Mouse (Mus musculus): ENCODE measurements around the gene Cep112. TPM values are rescaled to one million over a fixed set of nuclear protein-coding genes. Genes with fewer than 3 reads are reported as not detected.

Gene Cep112
- total and polyA plus RNA-seq, 2 experiments from 2014 or later, result 14.1 to 19.5 TPM

DNA sequence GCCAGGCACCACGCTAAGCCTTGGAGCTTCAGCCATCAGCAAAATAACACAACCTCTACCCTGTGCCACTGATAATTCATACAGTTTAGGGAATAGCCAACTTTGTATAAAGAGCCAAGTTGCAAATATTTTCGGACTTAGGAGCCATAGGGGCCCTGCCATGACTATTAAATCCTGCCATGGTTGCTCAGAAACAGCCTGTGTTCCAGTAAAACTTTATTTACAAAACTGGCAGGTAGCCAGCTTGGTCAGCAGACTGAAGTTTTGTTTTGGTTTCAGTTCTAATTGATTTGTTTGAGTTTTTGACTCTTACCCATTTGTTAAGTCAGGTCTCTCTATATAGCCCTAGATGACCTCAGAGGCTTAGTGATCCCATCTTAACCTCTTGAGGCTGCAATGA lies 421.0 kb downstream of the Cep112 start:
- Histone ChIP-seq H3K4me1 (ENCODE audit: insufficient read depth, low read length) (peaks cover 3% of the 10 kb centered on the region; the same call in 1 of the 2 replicates), H3K4me3 (ENCODE audit: low read depth, low read length) (no peak overlapping the region), H3K36me3 (ENCODE audit: insufficient read depth, low read length) (no peaks in the 10 kb centered on the region), H3K27me3 (ENCODE audit: insufficient read depth, low read length) (no peaks in the 10 kb centered on the region), H3K9ac (replicated peaks; ENCODE audit: low read length, poor library complexity, severe bottlenecking) (no peak overlapping the region), H3K9me3 (ENCODE audit: low read length) (no peaks in the 10 kb centered on the region), H3K4me2 (ENCODE audit: low read depth, low read length, poor library complexity, severe bottlenecking) (no peak overlapping the region), H3K27ac (ENCODE audit: low read depth, low read length) (no peak overlapping the region)
- no peak for ATAC-seq (ENCODE audit: low FRiP score)
- TF ChIP-seq CTCF (IDR thresholded peaks at IDR 0.05), result no peak
- DNase-seq (ENCODE audit: low spot score), result peak; percentile 53
- WGBS, result 57% methylated on average over 2 of the region's 2 CpGs

DNA sequence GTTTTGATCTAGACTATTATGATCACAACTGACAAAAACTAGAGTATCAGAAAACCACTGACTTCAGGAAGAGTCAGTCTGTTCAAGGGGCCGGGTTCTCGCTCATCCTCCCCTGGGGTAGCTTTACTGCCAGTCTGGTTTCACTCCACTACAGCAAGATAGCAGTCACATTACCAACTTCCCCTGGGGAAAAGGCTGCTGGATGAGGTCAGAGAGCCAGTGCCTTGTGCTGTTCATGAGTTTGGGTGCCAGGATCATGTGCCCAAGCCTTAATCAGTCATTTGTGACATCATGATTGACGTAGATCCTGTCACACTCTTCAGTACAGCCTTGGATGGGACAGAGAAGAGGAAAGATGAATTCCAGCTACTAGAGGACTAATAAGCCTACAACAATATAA lies 421.5 kb downstream of the Cep112 start:
- H3K9ac ChIP-seq (replicated peaks; ENCODE audit: low read length, poor library complexity, severe bottlenecking), result no peak overlapping the region
- TF ChIP-seq CTCF (IDR thresholded peaks at IDR 0.05), result no peak
- H3K27me3 ChIP-seq (ENCODE audit: insufficient read depth, low read length), result no peaks in the 10 kb centered on the region
- no peaks in the 10 kb centered on the region for H3K36me3 ChIP-seq (ENCODE audit: insufficient read depth, low read length)
- 82% methylated on average over 3 of the region's 3 CpGs for WGBS
- H3K4me2 ChIP-seq (ENCODE audit: low read depth, low read length, poor library complexity, severe bottlenecking), result no peak overlapping the region
- no peaks in the 10 kb centered on the region for H3K9me3 ChIP-seq (ENCODE audit: low read length)
- no peak overlapping the region for H3K27ac ChIP-seq (ENCODE audit: low read depth, low read length)
- ATAC-seq (ENCODE audit: low FRiP score) (no peak), DNase-seq (ENCODE audit: low spot score) (no peak)
- no peak overlapping the region for H3K4me3 ChIP-seq (ENCODE audit: low read depth, low read length)
- H3K4me1 ChIP-seq (ENCODE audit: insufficient read depth, low read length), result peaks cover 3% of the 10 kb centered on the region; the same call in 1 of the 2 replicates

GRCm38 (mm10) chr11:108851771-108852170 lies 426.8 kb downstream of the Cep112 start:
- Histone ChIP-seq H3K9me3 (ENCODE audit: low read length) (no peaks in the 10 kb centered on the region), H3K4me3 (ENCODE audit: low read depth, low read length) (no peak overlapping the region), H3K36me3 (ENCODE audit: insufficient read depth, low read length) (no peaks in the 10 kb centered on the region), H3K27me3 (ENCODE audit: insufficient read depth, low read length) (no peaks in the 10 kb centered on the region), H3K4me1 (ENCODE audit: insufficient read depth, low read length) (peaks cover 3% of the 10 kb centered on the region; the same call in 1 of the 2 replicates), H3K9ac (replicated peaks; ENCODE audit: low read length, poor library complexity, severe bottlenecking) (no peak overlapping the region), H3K27ac (ENCODE audit: low read depth, low read length) (no peak overlapping the region), H3K4me2 (ENCODE audit: low read depth, low read length, poor library complexity, severe bottlenecking) (no peak overlapping the region)
- no peak for TF ChIP-seq CTCF (IDR thresholded peaks at IDR 0.05)
- DNase-seq (ENCODE audit: low spot score) (no peak), ATAC-seq (ENCODE audit: low FRiP score) (no peak)
- 97% methylated on average over 1 of the region's 1 CpGs for WGBS

DNA sequence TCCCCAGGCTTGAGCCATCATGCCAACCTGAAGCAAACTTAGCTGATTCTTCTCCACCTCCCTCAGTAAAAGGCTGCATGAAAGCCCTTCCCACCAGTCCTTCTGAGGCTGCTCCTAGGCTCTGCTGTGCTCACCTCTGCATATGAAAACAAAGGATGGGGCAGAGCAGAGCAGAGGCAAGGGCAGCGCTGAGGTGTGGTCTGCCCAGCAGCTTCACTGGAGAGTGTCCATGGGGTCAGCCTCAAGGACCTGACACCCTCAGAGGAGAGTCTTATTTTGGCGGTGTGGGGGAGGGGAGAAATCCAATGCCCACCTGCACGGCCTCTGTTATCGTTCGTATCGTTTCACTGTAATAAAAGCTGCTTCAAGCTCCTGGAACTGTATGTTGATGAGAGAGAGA lies 432.3 kb downstream of the Cep112 start:
- Histone ChIP-seq H3K9me3 (ENCODE audit: low read length) (no peaks in the 10 kb centered on the region), H3K4me2 (ENCODE audit: low read depth, low read length, poor library complexity, severe bottlenecking) (no peak overlapping the region), H3K4me3 (ENCODE audit: low read depth, low read length) (no peak overlapping the region), H3K27me3 (ENCODE audit: insufficient read depth, low read length) (no peaks in the 10 kb centered on the region), H3K9ac (replicated peaks; ENCODE audit: low read length, poor library complexity, severe bottlenecking) (no peak overlapping the region), H3K27ac (ENCODE audit: low read depth, low read length) (peak overlapping the region; percentile 43; the same call in 1 of the 2 replicates), H3K36me3 (ENCODE audit: insufficient read depth, low read length) (no peaks in the 10 kb centered on the region), H3K4me1 (ENCODE audit: insufficient read depth, low read length) (peaks cover 17% of the 10 kb centered on the region; the same call in 1 of the 2 replicates)
- 49% methylated on average over 6 of the region's 6 CpGs for WGBS
- ATAC-seq (ENCODE audit: low FRiP score) (no peak), DNase-seq (ENCODE audit: low spot score) (no peak)
- no peak for TF ChIP-seq CTCF (IDR thresholded peaks at IDR 0.05)

DNA sequence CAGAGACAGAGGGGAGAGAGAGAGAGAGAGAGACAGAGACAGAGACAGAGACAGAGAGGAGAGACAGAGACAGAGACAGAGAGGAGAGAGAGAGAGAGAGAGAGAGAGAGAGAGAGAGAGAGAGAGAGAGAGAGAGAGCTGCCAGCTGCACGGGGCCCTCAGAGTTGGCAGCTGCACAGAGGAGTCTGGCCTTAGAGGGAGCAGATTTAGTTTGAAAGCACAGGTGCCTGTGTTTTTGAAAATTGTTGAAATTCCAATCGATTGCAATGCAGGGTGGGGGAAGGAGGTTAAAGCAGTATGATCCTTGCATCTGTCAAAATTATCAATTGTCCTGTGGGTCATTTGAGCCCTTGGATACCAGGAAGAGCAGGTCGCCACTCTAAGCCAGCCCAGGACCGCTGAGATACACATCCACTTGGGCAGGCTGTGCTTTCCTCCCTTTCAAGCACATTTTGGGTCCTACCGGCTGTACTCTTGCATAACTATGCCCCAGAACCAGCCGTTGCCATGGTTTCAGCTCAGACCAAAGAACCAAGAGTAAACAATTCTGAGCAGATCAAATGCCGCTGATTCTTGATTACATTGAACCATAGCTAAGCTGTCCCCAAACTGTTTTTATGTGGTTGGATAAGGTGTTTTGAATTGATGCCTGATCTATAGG lies 432.8 kb downstream of the Cep112 start:
- peak; percentile 72 for DNase-seq (ENCODE audit: low spot score)
- 0 out of 2 replicates have a peak, but pooled peaks have one; percentile 41 for ATAC-seq (ENCODE audit: low FRiP score)
- Histone ChIP-seq H3K27ac (ENCODE audit: low read depth, low read length) (peak overlapping the region; percentile 43; the same call in 1 of the 2 replicates), H3K27me3 (ENCODE audit: insufficient read depth, low read length) (no peaks in the 10 kb centered on the region), H3K4me3 (ENCODE audit: low read depth, low read length) (no peak overlapping the region), H3K4me1 (ENCODE audit: insufficient read depth, low read length) (peaks cover 19% of the 10 kb centered on the region; the same call in 1 of the 2 replicates), H3K36me3 (ENCODE audit: insufficient read depth, low read length) (no peaks in the 10 kb centered on the region), H3K4me2 (ENCODE audit: low read depth, low read length, poor library complexity, severe bottlenecking) (no peak overlapping the region), H3K9ac (replicated peaks; ENCODE audit: low read length, poor library complexity, severe bottlenecking) (no peak overlapping the region), H3K9me3 (ENCODE audit: low read length) (no peaks in the 10 kb centered on the region)
- WGBS, result 25% methylated on average over 7 of the region's 7 CpGs
- TF ChIP-seq CTCF (IDR thresholded peaks at IDR 0.05), result no peak

DNA sequence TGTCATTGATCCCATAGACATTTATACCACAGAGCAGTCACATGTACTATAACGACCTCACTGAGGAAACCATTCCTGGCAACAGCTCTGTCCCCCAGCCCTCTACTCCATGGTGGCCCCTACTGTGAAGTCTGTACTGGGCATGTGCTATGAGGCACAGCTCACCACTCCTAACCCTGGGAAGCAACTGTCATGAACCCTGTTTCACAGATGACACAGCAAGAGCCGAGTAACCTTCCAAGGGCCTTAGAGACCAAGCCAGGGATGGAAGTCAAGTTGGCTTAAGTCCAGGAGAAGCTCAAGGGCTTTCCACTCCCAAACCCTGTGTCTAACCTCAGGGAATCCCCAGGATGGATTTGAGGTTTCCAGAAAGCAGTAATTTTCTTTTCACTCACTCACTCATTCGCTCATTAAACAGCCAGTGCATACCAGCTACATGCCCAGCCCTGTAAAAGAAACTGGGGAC lies 433.4 kb downstream of the Cep112 start:
- peaks cover 19% of the 10 kb centered on the region; the same call in 1 of the 2 replicates for H3K4me1 ChIP-seq (ENCODE audit: insufficient read depth, low read length)
- no peaks in the 10 kb centered on the region for H3K36me3 ChIP-seq (ENCODE audit: insufficient read depth, low read length)
- no peak overlapping the region for H3K27ac ChIP-seq (ENCODE audit: low read depth, low read length)
- H3K27me3 ChIP-seq (ENCODE audit: insufficient read depth, low read length), result no peaks in the 10 kb centered on the region
- no peak overlapping the region for H3K4me2 ChIP-seq (ENCODE audit: low read depth, low read length, poor library complexity, severe bottlenecking)
- DNase-seq (ENCODE audit: low spot score), result peak; percentile 21
- no peak for TF ChIP-seq CTCF (IDR thresholded peaks at IDR 0.05)
- ATAC-seq (ENCODE audit: low FRiP score), result 0 out of 2 replicates have a peak, but pooled peaks have one; percentile 44
- no peak overlapping the region for H3K9ac ChIP-seq (replicated peaks; ENCODE audit: low read length, poor library complexity, severe bottlenecking)
- H3K9me3 ChIP-seq (ENCODE audit: low read length), result no peaks in the 10 kb centered on the region
- no peak overlapping the region for H3K4me3 ChIP-seq (ENCODE audit: low read depth, low read length)
- WGBS, result 51% methylated on average over 3 of the region's 3 CpGs

Data from midbrain, postnatal 0 days (tissue).